Mouse (Mus musculus) spleen, embryonic (tissue): ENCODE measurements at regions not wholly inside any gene's neighbourhood (a gene's known extent, or its start where the extent isn't known, plus 50 kb on each side); places are given as distances from the start of the nearest gene placed in this dataset.

ENCODE experiments used
- CTCF ChIA-PET: fragments of 350-600 bp; sonication (Branson Sonifier 250); formaldehyde crosslinking; loops from one replicate; lab custom pipeline; 2022; lab: Charles Lee

DNA sequence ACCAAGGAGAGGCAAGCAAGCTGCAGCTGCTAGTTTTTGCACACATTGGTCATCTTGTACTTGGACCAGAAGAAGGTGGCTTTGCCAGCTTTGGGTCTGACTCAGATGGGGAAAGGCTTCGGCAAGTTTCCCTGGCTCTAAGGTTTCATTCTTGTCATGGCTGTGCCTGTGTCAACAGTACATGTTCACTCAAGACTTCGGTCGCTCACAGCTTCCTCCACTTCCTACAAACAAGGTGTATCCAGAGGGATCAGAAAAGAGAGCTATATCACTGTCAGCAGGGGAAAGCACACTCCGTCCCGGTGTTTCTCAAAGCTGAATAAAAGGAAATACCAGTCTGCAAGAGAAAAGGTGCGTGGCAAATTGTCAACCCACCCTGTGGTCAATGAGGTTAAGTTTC is 86.2 kb upstream of the Elovl6 start:
- CTCF ChIA-PET: no interaction called here

DNA sequence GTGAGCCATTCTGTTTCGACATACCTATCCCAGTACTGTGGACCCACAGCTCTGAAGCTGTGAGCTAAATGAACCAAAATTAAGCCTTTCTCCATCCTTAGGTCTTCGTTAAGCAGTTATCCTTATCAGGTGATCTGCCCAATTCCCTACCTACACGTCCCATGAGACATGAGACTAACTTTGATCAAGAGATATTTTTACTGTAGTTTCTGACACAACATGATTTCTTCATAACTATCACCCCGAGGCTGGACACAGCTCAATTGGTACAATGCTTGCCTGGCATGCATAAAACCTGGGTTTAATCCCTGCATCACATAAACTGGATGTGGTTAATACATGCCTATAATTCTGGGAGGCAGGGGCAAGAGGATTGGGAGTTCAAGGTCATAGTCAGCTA is 82.2 kb upstream of the Elovl6 start:
- CTCF ChIA-PET: no interaction called here

DNA sequence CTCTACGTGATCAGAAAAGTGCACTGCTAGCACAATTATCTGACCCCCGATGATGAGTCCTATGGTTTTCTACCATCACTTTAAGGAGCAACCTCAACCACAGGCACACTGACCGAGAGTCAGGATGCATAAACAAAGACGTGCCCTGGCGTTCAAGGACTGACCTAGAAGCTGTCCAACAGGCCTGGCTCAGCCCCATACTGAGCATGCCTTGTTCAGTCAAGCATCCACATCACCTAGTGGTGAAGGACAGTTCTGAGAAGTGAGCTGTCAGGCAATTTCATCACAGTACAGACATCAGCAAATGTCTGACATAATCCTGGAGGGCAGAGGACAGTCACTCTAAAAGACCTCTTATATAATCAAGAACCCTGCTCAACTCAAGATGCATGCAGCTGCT is 81.5 kb upstream of the Elovl6 start:
- CTCF ChIA-PET: no interaction called here

DNA sequence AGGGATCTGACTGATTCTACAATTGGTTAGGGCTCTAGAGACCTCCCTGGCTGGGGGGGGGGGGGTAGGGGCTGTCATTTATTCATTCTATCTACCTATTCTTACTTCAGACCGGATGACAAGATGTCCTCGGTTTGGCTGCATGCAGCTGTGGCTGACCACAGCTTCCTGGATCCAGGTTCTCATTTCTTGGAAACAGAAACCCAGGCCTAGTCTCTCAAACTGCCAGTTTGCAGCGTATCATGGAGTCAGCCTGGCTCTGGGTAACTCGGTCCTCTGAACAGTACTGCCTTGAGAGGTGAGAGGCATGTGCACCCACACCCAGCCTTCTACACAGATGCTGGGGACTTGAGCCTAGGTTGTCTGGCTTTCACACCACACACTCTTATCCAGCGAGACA is 62.1 kb upstream of the Elovl6 start:
- CTCF ChIA-PET: no interaction called here

DNA sequence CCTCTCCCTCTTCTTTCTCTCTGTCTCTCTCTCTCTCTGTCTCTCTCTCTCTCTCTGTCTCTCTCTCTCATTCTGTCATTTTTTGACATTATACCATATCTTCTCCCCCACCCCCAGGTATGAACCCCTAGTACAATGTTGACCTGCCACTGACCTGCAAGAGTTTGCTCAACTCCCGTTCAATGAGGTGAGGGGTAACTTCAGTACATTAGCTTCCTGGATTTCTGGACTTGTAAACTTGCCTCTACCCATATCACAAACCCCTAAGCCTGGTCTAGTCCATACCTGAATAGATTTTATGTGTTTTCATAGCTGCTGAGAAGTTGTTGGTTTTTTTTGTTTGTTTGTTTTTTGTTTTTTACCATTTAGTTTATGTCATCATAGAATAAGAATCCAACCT is 60.8 kb upstream of the Elovl6 start:
- CTCF ChIA-PET: no interaction called here

DNA sequence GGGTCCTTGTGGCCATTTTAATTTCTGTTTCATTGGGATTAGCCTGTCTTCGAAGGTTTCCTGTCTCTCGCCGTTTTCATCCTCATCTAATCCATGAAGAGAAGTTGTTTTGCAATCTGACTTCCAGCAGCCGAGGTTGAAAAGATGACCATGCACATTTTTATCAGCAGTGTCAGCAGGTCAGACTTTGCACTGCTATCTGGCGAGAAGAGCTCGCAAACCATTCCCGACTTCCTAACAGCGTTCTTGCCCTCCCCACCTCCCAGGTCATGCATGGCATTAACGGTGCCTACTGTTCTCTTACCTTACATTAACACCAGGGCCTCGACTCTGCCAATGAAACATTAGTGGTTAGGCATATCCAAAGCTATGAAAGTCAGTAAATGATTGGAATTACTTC is 60.1 kb upstream of the Elovl6 start:
- CTCF ChIA-PET: no interaction called here

DNA sequence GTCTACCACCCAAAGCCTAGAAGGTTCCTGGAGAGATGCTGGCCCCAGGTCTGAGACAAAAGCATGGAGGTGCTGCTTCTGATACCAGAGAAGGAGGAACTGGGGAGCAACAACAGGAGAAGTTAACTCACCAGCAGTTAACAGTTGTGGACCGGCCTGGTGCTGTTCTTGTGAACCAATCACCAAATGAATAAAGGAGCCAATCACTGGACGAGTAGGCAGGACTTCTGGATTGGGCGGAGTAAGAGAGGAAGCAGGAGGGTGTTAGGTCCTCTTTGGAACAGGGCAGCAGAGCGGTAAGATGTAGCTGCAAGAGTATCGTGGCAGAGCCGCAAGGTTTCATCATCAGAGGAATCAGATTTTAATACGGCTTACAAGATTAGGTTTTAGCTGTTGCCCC is 57.7 kb upstream of the Elovl6 start:
- CTCF ChIA-PET: no interaction called here

DNA sequence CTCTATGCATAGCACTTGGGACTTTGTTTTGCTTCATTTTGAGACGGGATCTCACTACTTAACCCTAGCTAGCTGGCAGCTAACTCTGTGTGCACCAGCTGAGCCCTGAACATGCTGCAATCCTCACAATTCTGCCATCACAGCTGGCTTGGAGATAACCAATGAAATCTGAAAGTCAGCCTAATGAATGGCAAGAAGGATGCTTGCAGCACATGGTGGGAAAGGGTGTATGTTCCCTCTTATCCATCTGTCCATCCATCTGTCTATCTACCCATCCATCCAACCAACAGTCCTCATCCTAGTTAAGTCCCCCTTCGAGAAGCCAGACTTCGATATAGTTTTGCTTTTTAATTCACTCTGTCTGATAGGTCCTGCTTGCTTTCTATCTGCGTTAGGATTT is 55.9 kb upstream of the Elovl6 start:
- CTCF ChIA-PET: no interaction called here

DNA sequence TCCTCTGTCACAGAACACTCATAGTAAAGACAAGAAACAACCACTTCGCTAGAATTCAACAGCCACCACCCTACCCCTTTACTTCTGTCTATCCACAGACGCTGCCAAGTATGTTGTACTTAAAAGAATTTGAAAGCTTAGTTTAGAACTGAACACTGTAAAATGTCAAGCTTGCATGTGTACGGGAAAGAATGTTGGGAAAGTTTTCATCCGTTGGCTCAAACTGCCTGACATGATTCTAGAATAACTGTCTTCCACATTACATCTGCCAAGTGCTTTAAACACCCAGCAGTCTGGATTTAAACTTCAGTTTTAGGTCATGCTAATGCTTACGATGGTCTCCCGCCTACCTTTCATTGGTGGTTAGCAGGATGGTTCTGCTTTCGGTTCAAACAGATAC is 54.1 kb upstream of the Elovl6 start:
- CTCF ChIA-PET: no interaction called here

DNA sequence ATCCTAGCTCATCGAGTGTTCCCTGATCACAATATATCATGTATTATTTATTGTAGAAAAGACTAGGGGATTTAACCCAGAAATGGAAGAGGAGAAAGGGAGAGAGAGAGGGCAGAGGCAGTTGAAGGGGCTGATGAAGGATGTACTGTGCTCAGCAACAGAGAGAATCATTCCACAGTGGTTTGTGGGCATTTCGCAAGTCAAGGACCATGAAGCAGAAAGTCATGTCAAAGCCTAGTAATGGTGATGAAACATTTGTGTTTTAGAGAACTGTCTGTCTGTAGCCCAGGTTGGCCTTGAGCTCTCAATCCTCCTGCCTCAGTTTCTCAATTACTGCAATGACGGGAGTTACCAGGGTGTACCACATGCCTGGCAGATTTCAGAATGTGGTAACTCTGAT is 50.9 kb upstream of the Elovl6 start:
- CTCF ChIA-PET: no interaction called here
